Mouse (Mus musculus): ENCODE measurements around the gene Krt82. TPM values are rescaled to one million over a fixed set of nuclear protein-coding genes. Genes with fewer than 3 reads are reported as not detected.

The Krt82 gene
- total RNA-seq (2021): not detected
- long read RNA-seq, experiment 1: 0 reads
- long read RNA-seq, experiment 2: 0 reads

DNA sequence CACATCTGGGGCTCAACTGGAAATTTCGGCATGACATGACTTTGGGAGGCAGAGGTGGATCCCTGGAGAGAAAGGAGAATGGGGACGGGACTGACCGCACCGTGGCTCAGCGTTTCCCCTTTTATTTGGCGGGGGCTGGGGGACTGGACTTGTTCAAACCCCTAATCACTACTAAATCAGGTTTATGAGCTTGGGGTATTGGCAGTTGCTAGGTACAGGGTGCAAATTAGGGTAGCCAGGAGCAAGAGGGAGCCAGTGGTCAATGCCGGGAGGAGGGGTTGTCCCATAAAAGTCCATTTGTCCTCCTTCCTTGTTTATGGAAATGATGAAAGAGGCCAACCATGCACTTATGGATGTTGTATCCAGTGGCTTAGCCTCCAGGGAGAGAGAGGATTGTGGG, at the start of gene Krt82:
Gene Krt82, minus strand, starts transcription at position 101 of the 400 bp plus-strand sequence.
- DNase-seq (ENCODE audit: low spot score in 2 of 2): no peak

DNA sequence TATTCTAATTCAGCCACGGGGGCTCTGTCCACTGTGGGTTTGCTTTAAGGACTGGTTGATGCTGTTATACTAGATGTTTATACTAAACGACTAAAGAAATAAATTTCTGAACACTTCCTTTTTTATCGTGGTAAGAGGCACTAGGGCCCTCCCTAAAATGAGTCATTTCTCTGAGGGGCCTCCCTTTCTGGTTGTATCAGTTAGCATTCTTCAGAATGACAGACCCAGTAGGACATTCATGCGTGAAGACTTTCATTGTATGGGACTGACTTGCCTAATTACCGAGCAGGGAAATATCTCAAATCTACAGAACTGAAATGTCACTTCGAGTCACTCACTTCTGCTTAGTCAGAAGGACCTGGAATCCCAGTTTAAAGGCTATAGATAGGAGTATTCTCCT, 48.7 kb upstream of the Krt82 start:
- no peak for DNase-seq (ENCODE audit: low spot score in 2 of 2)

DNA sequence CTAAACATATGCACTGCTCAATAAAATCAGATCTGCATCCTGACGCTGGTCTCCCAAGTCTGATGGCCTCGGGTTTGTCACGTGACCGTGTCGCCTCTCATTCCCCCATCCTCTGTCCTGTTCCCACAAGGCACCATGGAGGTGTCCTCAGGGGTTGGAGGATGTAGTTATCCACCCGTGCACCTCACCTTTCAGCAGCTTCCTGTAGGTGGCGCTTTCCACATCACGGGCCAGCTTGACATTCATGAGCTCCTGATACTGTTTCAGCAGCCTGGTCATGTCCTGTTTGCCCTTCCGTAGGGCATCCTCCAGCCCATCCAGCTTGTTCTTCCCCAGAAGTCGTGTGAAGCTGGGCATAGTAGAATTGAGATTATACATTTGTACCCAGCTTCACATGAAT, 37.7 kb upstream of the Krt82 start:
- no peak for DNase-seq (ENCODE audit: low spot score in 2 of 2)

DNA sequence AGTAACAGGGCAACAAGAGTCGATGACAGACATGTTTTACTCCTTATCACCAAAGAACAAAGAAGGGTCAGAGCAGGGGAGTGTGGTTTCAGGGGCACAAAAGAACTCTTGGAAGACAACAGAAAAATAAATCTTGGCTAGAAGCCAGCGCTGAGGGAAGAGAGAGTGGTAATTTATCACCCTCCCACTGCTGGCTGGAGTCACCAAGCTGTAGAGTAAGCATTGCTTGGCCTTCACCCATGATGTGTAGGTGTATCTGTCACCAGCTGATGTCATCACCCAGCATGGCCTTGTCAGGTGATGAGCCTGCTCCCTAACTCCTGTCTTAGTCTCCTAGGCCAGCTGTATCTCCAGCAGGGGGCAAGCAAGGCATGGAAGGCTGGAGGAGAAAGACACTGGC, 34.0 kb upstream of the Krt82 start:
- no peak for DNase-seq (ENCODE audit: low spot score in 2 of 2)

DNA sequence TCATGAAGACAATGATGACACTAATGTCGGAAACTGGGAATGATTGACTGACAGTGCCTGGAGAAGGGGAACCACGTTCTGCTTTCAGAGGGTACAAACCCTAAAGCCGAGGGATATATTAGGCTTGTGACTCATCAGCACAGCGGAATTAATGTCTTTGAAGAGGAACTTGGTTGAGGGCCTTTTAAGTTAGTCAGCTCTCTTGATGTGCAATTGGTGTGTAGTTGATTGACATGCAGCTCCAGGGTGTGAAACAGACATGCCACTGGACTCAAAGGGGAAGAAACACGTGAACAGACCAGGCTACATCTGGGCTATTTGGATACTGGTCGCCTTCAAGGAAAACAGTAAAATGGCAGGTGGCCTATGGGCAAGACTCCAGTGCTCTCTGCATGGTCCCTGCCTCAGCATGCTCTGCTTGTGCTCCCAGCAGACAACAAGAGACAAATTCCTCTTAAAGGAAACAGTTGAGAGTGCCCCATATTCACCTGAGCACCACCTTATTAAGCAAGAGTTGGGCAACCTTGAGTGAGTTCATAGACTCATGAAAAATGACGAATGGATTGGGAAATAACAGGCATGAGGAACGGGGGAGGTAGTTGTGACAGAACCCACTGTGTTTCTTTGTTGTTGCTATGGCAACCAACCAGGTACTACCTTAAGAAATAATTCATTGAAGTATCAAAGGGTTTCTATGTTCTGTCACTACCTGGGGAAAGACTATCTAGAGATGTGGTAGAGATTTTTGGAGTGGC, 32.9 kb upstream of the Krt82 start:
- no peak for DNase-seq (ENCODE audit: low spot score in 2 of 2)

DNA sequence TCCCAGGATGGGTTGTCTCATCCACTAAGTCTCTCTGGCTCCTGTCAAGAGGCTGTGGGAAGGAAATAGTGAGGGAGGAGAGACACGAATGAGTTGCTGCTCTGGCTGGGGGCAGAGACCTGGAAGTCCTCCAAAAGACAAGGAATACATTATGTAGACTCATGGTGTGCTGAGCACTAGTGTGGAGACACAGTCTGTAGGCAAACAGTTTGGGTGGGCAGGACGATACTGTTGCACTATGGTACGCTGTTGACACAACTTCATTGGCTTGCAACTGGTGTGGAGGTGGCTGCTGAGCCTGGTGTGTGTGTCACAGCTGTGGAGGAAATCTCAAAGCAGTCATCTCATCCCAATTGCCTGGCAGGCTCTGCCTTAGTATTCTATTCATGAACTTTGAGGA, 31.2 kb upstream of the Krt82 start:
- no peak for DNase-seq (ENCODE audit: low spot score in 2 of 2)

DNA sequence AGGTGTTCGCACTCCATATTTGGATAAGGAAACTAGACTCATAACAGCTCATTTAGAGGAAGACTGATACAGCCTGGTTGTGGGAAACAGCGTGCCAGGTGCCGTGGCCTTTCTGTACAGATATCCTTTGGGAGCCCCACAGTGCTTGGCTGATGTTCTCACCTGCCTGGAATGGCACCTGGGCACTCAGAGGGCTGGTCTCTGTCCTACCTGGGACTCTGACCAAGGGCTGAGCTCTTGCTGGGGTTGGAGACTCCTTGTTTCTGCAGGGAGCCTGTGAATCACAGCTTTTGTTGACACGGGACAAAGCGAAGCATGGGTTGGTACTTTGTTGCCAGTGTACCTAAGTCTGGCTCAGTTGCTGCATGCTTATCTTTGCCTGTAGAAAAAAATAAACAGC, 25.0 kb upstream of the Krt82 start:
- no peak for DNase-seq (ENCODE audit: low spot score in 2 of 2)

DNA sequence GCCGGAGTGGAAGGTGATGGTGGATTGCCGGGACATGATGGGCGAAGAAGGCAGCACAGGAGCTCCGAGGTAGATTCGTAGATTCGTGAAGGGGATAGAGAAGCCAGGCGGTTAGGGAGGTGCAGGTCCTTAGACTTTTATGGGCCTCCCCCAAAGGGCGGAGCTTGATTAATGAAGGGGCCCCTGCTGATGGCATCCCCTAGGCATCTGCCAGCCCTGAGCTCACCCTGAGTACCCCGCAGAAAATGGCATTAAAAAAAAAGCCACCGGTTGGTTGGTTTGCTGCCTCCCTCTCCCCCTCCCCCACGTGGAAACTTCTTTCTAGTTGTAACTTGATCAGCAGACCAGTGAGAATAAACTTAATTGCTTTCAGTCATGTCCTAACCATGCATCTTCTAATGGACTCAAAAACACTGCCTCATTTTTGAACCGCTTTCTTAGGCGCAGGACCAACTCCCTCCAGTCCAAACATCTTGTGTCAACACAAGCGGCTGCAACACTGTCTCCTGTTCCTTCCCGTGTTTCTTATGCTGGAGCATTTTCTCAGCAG, 23.4 kb upstream of the Krt82 start, which contains the start of gene Krt75:
Gene Krt75, minus strand, starts transcription at position 109 of the 550 bp plus-strand sequence.
- DNase-seq (ENCODE audit: low spot score in 2 of 2): no peak

DNA sequence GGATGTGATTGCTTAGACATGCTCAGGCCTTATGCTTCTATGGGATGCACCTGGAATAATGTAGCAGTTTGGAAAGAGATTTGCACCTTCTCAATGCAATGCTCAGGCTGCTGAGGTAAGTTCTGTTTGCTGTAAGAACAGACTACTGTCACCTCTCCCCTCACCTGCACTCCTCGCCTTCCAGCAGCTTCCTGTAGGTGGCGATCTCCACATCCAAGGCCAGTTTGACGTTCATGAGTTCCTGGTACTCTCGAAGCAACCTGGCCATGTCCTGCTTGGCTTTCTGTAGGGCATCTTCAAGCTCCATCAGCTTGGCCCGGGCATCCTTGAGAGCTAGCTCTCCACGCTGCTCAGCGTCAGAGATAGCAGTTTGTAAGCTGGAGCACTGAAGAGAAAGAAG, 17.3 kb upstream of the Krt82 start:
- DNase-seq (ENCODE audit: low spot score in 2 of 2): no peak

DNA sequence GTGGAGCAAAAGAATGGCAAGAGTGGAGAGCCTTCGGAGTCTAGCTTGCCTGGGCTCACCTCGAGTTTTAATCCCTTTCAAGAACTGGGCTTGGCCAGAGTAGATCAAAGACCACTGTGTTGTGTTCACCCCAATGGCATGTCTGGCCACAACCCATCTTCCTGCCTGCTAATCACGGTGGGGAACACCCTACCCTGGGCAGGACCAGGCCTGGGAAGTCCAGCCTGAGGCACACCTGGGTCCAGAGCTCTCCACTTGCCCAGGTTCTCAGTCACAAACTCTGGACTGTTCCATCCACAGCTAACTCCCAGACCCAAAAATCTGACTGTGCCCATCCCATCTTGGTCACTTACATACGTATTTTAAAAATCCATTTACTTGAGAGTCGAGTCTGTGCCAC, 12.4 kb upstream of the Krt82 start, which contains the start of gene Krt90:
Gene Krt90, minus strand, starts transcription at position 101 of the 400 bp plus-strand sequence.
- no peak for DNase-seq (ENCODE audit: low spot score in 2 of 2)

DNA sequence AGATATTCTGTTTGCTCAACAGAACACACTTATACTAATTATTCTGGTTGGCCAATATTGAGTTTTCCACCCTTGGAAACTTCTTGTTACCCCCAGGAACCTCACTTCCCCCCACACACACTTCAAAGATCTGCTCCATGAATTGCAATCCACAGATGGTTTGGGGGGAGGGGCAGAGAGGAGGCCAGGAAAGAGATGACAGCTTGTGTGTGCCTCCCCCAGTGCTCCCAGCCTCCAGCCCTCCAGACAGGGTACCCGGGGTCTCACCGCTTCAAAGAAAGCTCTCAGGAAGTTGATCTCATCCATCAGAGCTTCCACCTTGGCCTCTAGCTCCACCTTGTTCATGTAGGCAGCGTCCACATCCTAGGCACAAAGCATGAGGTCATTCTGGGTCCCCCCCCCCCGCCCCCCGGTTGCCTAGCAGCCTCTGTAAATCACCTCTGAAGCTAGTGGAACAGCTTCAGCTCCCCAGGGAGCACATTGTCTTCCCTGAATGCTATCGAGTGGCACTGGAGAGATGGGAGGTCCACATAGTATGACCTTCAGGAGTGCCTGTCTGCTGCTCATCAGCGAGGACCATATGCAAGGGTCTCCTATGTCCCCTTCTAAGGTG, 7.7 kb upstream of the Krt82 start:
- no peak for DNase-seq (ENCODE audit: low spot score in 2 of 2)

DNA sequence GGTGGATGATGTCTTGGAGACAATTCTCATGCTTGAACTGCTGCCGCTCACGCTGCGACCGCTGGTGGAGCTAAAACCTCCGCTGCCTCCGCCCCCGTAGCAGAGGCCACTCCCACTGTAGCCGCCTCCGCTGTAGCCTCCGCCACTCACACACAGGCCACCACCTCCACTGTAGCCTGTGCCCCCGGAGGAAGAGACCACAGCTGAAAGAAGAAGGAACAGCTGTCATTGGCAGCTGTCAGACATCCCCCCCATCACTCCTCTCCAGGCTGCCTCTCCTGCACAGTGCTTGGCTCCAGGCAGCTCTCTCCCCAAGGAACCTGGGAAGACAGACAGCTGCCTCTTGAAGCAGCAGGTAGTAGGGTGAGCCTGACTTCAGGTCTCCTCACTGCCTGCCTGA, 2.7 kb upstream of the Krt82 start:
- no peak for DNase-seq (ENCODE audit: low spot score in 2 of 2)

DNA sequence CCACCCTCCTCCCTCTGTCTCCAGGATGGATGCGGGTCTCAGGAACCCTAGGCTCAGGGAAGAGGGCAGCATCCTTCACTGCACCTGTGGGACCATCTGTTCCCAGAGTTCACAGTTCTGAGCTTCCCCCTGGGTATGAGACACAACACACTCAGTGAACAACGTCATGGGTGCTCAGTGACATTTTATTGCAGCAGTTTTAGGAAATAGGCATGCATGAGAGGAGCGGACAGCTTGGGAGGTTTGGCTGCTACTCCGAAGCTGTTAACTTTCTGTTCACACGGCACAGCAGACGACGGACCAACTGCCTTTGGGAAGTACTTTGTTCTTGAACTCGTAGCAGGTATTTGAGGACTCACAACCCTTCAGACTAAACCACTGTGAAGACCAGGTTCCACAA, 1.7 kb upstream of the Krt82 start:
- no peak for DNase-seq (ENCODE audit: low spot score in 2 of 2)

DNA sequence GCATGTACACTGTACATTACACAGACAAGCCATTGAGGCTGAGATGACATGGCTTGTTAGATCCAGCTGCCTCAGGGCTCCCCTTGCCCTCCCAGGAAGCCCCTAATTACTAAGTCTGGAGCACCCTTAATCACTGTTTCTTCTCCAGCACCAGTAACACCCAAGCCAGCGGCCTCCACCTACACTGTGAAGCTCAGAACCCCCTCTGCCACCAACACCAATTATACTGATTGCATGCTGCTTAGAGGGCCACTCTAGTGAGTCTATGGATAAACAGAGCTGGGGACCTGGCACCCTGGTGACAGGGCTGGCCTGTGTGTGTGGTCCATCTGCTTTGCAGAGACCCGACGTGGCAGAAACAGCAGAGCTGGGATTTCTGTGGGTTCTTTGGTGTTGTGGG, 6.0 kb downstream of the Krt82 start:
- no peak for DNase-seq (ENCODE audit: low spot score in 2 of 2)

DNA sequence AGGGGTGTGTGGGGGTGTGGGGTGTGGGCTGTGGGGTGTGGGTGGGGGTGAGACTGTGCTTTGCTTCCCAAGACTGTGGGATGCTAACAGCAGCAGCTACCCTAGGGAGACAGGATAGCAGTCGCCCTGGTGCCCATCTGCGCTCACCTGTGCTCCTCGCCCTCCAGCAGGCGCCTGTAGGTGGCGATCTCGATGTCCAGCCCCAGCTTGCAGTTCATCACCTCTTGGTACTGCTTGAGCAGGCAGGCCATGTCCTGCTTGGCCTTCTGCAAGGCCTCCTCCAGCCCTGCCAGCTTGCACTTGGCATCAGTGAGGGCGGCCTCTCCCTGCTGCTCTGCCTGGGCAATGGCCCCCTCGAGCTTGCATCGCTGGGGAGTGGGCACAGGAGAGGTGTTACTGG, 7.9 kb downstream of the Krt82 start:
- no peak for DNase-seq (ENCODE audit: low spot score in 2 of 2)

DNA sequence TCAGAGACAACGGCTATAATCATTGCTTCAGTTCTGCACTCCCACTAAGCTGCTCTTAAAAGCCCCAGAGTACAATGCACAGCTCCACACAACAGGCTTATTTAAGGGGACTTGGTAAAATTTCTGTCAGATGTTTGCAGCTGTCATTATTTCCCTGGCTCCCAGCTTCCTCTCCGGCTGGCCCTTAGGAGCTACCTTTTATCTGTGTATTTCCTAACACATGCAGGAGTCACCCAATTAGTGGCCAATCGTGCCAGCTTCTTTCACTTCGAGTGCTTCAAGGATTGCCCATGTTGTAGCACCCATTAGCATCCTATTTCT, 11.9 kb downstream of the Krt82 start:
- no peak for DNase-seq (ENCODE audit: low spot score in 2 of 2)

DNA sequence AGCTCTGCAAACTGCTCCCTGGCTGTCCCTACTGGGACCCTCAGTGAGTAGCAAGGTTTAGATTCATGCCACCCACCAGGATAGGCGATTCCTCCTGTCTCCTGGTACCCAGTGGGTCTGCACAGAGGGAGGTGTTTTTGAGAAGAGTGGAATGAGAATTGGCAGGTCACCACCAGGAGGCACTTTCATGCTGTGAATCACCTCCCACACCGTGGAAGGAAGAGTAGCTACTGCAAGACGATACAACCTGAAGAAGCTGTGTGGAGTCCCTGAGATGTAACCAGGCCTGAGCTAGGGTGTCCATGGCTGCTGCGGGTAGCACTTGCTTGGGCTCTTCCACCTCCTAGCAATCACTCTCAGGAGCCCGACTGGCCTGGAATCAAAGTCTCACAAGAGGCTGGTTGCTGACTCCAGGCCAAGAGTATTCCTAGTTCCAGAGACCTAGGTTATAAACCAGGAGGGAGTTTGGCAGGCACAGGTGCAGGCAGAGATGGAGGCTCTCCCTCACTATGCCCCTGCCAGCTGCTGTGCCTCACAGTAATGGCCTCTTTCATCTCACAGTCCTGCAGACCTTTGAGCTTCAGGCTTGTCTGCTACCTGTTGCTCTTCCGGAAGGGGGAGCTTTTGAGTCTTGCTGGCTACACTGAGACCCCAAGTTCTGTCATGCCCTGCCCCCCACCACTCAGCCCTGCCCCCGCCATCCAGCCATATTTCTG, 12.4 kb downstream of the Krt82 start:
- no peak for DNase-seq (ENCODE audit: low spot score in 2 of 2)

DNA sequence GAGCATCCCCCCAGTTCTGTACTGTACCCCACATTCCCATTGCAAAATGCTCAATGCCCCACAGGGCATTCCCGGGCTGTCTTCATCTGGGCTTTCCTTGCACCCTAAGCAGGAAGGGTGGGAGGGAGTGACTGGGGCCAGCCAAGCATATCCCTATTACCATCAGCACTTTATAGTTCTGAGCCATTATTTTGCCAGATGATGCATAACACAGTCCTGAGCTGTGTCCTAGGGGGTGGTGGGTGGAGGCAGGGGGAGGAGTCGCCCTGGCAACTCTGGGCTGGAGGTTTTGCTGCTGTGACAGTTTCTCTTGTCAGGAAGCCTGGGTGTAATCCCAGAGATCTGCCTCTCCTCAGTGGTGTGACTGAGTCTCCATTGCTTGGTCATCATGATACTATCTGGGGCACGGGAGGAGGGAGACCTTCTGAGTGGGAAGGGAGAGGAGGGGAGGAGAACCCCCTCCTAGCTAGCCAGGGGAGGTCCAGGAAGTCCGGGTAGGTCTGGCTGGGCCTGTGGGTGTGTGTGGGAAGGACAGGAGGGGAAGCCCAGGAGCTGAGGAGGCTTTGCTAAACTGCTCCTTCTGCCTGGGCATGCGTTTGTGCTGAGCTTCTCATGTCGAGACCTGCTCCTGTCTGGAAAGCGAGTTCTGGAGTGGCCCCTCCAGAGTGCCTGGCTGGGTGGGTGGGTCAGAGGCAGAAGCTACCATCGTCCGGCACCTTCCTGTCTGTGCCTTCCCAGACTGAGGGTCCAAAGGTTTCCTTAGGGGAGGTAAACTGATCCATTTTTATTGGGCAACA, 14.2 kb downstream of the Krt82 start:
- DNase-seq (ENCODE audit: low spot score in 2 of 2): no peak

DNA sequence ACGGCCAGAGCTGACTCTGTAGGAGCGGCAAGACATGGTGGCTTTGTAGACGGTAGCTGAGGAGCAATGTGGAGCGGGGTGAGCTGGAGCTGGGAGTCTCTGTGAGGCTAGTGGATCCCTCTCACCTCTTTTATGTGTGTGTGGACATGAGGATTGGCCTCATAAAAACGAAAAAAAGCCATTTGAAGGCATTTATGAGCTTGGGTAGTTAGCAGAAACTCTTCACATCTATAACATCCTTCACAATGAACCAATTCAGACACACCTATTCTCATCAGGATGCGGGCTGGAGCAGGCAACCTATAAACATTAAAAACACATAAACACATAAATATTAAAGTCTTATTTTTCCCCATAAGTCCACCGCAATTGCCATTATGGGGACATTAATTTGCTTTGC, 17.7 kb downstream of the Krt82 start, which contains the start of gene Krt84:
Gene Krt84, minus strand, starts transcription at position 101 of the 400 bp plus-strand sequence.
- no peak for DNase-seq (ENCODE audit: low spot score in 2 of 2)

DNA sequence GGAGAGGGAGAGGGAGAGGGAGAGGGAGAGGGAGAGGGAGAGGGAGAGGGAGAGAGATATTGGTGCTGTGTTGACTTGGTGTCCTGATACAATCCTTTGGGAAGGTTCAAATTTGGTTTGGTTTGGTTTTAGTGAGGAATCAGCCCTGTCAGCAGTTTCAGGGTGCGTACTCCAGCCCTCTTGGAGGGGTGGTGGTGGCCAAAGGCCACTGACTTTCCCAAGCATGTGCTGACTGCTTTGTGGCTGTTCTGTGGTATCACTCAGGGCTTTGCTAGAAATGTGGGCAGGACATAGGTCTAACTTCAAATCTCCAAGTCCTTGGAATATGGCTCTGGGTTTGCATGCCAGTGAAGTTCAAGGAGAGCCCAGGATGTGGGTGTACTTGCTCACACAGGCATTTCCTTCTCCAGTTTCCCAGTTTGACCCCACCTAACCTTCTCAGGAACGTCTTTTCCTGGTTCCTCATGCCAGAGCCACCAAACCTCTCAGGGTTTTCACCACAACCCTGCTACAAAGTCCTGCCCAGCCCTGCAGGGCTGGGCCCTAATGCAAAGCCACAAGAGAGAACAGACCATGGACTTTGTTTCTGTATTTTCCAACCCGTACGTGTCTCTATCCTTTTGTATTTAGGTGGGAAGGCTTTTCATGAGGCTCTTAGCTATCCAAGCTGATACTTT, 27.8 kb downstream of the Krt82 start:
- DNase-seq (ENCODE audit: low spot score in 2 of 2): no peak

DNA sequence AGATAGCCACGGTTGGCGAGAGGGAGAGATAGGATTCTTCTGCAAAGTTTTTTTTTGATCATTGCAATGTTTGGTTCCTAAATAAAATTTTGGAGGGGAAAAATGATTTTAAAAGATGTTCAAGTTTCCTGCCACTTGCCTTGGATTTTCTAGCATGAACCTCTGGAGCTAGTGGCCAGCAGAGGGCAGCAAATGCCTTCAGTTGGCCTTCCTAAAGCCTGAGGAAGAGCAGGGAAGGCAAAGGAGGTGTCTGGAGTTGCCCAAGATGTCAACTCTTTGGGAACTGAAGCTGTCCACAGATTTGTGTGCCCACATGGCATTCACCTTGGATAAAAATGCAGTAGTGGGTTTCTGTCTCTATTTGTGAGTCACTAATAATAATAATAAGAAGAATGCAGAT, 30.7 kb downstream of the Krt82 start:
- peak; percentile 22 to 39 for DNase-seq (ENCODE audit: low spot score in 2 of 2)
